Mouse (Mus musculus): ENCODE data around the gene 1700028J19Rik.

The 1700028J19Rik gene

DNA sequence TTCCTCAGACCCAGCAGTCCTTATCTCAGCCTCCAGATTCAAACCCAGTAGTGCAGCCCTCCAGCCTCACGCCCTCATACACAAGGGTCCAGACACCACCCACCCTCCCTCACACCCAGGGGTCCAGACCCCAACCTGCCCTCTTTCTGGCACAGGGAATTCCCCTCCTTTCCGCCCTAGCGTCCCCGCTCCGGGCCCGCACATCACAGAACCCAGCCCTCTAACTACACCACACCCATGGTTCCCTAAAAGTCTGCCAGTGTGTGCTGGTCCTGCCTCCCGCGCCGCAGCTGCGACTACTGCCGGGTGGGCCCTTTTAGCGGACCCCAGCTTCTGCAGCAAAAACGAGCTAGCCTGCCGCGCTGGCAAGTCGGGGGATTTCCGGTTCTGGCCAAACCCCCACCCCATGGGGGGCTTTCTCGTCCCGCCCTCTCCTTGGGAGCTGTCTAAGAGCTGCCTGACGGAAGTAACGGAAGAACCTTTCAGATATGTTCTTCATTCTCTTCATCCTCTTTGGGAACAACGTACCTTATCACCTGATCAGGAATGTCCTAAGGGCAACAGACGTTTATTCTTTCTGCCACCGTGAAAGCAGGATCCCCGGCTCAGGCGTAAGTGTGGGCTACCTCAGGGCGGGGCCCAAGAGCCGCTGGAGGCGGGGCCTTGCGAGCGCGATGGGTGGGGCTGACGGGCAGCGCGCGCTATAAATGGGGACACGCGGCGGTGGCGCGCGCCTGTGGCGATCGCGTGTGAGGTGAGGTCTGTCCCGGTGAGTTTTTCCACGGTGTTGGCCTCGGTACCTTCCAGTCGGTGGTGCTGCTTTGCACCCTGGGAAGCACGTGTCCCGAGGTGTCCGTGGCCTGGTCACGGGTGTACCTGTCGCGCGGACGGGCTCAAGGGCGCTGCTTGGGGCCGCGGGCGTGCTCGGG, at the start of gene 1700028J19Rik, which contains the start of gene 2410002F23Rik:
TSS of gene 1700028J19Rik (minus strand) at position 641 of the 929 bp plus-strand sequence.
TSS of gene 2410002F23Rik (plus strand) at position 668 of the 929 bp plus-strand sequence.
- DNase-seq (ENCODE audit: low spot score) = peak; percentile 91

DNA sequence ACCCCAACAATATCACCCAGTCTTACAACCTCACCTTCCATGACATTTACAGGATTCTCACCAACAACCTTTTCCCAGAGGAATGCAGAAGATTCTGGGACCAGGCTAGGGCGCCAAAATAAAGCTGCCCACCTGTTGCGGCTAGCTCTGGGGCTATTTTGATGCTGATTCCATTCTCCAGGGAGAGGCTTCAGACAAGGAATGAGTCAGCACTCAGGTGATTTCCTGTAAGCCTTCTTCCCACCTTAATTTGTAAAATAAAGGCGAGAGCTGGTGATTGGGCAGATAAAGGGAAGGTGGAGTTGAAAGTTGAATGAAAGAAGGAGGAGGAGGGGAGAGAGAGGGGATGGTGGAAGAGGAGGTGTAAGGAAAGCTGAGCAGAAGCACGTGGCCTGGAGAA, 44.9 kb upstream of the 1700028J19Rik start:
- no peak for DNase-seq (ENCODE audit: low spot score)

DNA sequence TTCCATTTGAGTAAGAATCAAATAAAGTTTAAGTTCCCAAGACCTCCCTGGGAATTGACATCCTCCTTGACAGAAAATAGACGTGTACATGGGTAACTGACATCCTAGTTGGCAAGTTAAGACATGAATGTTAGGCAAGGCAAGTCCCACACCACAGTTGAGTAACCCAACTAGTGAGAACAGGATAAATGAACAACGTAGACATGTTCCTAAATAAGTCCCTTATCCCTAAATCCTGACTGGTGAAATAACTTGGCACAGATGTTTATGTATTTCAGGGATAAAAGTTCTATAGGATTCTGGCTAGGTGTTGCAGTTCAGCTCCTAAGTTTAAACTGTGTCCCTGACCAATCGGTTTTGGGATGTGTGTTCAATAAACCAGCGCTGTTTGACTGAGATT, 44.5 kb upstream of the 1700028J19Rik start:
- DNase-seq (ENCODE audit: low spot score) = no peak

DNA sequence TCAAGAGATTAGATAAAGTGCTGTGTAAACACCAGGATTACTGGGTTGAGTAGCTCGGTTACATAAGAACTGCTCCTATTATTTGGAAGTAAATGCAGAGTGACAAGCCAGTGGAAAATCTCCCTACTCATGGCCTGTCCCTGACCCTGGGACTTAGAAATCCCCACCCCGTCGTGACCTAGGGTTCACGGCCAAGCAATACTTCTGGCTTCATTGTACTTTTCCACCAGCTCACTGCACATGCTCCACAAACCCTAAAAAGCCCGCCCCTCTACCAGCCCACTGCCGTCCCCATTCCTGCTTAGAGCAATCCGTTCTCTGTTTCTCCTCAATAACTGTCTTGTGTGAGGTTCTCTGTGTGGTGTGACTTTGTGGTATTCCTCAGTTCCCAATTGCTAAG, 41.3 kb upstream of the 1700028J19Rik start:
- DNase-seq (ENCODE audit: low spot score) = no peak

DNA sequence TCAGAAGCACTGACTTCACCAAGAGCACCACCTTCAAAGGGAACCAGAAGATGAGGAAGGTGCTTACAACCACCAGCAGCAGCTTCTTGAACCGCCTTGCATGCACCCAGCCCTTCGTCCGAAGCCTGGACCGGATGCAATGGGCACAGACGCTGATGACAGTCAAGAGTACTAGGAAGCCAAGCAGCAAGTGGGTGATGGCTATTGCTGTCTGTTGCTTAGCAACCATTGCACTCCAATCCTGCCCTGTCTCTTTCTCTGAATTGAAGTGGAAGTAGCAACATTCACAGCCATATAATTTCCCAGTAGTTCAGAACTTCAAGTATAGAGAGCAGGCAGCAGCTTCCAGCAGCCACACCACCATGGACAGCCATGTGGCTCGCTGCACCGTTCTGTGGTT, 35.1 kb upstream of the 1700028J19Rik start:
- no peak for DNase-seq (ENCODE audit: low spot score)

DNA sequence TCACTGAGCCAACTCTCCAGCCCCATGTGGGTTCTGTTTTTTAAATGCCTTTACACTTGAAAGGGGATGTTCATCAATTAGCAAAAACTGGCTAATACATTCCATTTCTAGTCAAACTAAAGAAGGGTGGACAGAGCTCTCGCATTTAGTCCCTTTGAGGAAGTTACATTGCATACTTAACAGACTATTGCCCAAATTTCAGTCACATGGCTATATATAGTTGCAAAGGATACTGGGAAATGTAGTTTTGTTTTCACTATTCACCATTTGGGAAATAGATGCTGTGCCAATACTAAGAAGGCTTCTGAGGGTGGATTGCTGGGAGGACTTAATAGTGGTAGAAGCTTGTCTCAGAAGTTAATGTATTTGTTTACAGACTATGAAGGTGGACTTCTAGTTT, 34.5 kb upstream of the 1700028J19Rik start:
- DNase-seq (ENCODE audit: low spot score) = no peak

DNA sequence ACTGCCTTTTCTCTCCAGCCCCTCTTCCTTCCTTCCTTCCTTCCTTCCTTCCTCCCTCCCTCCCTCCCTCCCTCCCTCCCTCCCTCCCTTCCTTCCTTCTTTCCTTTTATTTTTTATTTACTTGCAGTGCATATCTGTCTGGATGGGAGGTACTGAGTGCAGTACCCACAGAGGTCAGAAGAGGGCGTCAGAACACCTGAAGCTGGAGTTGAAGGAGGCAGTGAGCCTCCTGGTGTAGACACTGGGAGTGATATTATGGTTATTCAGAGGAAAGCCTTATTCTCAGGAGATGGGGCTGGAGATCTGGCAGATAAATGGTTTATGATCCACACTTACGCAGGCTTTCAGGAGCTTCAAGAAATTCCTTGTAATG, 30.7 kb upstream of the 1700028J19Rik start:
- DNase-seq (ENCODE audit: low spot score) = no peak

DNA sequence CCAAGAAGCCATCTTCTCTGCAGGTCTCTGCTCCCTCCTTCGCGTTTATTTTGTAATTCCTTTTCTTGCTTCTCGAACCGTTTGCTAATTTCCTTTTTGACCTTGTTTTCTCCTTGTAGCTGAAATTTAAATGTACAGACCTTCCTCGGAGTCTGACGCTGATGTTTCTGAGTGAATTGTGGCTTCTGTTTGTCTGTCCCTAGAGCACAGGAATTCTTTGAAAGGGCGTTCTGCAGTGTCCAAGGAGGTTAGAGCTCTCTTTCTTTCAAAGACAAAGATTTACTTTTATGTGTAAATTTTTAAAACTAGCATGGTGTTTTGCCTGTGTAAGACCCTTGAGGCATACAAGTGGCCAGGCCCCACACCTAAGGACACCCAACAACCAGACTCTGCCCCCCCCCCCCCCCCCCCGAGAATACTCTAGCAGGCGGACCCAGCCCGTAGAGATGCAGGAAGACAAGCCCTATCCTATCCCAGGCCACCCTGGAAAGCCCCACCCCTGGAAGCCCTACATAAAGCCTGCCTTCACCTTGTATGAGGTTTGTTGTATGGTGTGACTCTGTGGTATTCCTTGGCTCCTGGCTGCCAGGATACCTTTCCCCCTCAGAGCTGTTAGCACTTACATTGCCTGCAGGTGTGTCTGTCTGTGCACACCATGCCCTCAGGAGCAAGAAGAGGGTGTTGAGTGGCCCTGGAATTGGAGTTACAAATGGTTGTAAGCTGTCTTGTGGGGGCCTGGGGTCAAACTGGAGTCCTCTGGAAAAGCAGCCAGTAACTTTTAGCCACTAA, 30.2 kb upstream of the 1700028J19Rik start:
- no peak for DNase-seq (ENCODE audit: low spot score)

DNA sequence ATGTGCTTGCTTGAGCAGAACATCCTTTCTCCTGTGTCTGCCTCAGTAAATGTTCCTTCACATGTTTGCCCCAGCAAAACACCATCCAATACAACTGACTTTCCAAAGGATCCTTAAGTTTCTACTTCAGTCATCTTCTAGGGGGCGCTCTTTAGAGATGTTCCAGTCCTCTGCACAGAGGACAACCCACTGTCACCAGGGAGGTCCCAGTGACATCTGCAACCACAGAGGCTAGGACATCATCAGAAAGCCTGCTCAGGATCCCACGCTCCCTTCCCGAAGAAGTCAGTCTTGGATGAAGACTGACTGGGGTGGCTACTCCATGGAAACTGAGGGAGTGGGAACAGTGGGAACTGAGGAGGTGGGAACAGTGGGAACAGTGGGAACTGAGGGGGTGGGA, 29.1 kb upstream of the 1700028J19Rik start:
- no peak for DNase-seq (ENCODE audit: low spot score)

DNA sequence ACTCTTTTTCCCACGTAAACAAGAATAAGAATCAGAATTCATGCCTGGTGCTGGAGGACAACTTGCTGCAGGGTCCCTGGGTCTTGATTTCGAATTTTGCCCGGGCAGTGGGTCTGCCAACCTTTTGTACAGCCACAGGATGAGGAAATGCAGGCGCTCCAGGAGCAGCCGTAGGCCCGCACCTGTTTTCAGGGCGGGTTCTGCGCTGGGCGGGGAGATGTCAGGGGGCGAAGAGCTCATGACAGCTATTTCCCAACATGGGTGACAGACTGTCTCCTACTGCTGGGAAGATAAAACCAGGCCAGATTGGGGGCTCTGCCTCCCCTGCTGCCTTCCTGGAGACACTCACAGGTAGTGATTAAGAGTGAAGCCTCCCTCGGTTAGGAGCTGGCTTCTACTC, 27.6 kb upstream of the 1700028J19Rik start:
- DNase-seq (ENCODE audit: low spot score) = no peak

DNA sequence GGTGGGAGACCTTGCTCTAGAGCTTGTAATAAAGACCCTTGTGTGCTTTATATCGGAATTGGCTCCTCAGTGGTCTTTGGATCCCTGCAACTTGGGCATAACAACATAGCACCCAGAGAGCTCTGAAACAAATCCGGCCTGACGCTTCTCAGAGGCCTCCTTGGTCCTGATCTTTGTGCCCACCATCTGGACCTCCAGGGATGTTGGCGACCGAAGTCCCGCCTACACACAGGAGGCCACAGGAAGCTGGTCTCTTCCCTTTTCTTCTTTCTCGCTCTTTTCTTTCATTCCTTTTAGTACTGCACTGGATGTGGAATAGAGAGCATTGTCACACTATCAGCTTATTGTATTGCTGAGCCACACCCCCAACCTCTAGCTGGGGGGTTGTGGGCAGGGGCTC, 27.0 kb upstream of the 1700028J19Rik start:
- no peak for DNase-seq (ENCODE audit: low spot score)

DNA sequence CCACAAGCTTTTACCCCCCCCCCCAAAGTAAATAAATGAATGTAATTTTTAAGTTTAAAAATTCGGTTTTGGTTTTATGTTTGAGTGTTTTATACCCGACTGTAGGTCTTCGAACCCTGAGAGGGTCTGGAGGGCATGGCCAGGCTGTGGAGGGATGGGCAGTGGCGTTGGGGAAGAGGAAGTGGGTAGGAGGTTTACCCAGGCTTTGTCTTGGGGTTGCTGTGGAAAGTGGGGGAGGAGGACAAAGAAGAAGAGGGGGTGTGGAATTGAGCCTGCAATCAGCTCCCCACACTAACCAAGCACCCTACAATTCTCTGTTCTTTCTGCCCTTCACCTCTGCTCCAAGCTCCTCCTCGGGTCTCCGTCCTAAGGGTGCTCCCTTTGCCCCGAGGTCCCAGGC, 26.1 kb upstream of the 1700028J19Rik start:
- DNase-seq (ENCODE audit: low spot score) = no peak

DNA sequence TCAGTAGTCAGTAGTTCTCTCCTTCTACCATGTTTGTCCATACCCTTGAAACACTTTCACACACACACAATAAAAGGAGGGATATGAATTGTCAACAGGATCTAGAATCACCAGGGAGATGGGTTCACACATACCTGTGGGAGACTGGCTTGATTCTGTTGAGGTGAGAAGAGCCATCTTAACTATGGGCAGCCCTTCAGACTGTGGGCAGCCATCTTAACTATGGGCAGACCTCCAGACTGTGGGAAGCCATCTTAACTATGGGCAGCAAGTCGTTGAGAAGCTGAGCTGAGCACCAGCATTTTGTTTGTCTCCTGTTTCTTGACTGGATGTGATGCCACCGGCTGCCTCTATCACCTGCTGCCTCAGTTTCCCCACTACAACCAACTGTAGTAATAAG, 24.8 kb upstream of the 1700028J19Rik start:
- DNase-seq (ENCODE audit: low spot score) = no peak

DNA sequence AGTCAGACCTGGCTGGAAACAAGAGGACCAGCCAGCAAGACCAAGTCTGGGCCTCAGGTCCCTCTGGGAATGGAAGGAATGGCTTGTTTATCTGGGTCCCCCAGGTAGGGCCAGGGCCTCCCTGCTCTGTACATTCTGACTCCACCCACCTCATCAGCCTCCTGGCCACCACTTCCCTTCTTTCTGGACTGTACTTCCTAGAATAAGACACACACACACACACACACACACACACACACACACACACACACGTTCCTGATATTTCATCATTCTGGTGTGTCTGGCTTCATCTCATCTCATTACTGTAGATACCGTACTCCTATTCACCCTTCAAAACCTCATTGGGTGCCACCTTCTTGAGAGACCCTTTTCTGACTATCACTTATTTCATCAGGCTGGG, 22.9 kb upstream of the 1700028J19Rik start:
- DNase-seq (ENCODE audit: low spot score) = no peak

DNA sequence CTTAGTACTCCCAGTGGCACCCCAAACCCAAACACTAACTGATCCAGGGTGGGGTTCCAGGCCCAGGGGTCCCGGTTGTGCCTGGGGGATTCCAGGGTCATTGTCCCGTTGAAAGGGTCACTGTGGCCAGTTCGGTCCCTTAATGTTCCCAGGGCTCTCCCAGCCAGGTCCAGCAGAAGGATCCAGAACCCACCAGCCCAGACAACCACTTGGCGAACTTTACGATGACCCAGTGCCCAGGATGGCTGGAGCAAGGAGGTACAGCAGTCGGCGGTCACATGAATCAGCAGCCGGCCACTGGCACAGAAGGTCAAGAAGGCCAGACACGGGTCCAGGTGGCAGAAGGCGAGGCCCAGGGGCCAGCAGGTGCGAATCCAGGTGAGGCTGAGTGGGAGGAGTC, 21.6 kb upstream of the 1700028J19Rik start:
- no peak for DNase-seq (ENCODE audit: low spot score)

DNA sequence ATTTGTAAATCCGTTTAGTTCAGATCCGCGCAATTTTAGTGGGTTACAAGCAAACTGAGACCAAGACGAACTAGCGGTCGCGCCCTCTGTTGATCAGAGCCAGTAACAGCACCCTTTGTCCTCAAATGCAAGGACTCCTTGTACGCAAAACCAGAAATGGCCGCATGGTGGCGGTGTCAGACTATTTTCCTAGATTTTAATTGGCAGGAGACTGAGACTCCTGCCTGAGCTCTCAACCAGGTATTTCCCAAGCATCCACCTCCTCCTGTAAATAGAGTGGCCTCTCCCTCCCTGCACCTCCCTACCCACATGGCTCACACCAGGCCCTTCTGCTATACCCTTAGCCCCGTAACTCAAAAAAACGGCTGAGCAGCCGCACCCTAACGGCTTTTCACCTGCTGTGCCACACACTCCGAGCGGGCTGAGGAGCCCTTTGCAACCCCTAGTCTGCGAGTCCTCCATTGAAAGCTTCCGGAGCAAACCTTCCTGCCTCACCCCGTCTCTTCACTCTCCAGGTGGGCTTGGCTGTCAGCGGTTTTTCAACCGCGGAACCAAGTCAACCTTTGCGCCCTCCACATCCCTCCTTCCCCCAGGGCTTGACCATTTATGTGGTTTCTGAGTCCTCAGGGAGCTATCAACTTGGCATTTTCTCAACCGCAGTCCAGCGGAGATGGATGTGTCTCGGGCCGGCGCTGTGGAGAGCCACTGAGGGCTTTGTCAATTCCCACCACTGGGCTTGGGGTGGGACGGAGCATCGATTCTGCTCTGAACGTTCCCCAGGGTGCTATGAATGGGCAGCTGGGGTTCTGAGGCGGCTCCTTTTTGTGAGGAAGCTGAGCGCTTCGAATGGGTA, 16.5 kb upstream of the 1700028J19Rik start:
- DNase-seq (ENCODE audit: low spot score) = peak; percentile 93

DNA sequence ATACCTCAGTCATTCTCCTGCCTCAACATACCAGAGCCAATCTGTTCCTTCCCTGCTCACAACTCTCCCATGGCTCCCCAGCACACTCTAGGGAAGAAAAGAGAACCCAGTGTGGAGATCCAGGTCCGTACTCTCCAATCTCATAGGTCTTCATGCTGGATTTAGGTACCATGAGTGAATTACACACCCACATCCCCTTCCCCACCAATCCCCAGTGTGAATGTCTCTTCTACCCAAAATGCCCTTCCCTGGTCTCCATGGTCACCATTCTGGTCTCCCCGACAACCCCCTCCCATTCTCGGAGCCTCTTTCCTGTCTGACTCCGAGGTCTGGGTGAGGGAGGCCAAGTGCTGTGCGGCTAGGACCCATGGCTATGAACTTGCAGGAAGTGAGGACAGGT, 14.7 kb upstream of the 1700028J19Rik start, which contains the start of gene Gm15517:
TSS of gene Gm15517 (plus strand) at position 301 of the 400 bp plus-strand sequence.
- no peak for DNase-seq (ENCODE audit: low spot score)

DNA sequence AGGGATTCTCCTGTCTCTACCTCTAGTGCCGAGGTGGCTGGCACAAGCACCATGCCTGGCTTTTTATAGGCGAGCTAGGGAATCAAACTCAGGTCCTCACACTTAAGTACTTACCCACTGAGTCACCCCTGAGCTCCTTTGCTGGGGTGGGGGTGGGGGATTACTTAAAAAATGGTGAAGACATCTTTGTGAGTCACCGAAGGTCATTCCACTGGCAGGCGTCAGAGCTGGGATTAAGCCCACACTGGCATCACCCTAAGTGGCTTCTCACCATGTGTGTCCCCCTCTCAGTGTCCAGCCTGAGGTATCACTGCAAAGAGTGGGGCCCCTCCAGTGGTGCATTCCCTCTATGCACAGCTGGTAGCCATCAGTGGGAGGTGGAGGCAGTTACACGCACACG, 13.9 kb upstream of the 1700028J19Rik start:
- DNase-seq (ENCODE audit: low spot score) = no peak

DNA sequence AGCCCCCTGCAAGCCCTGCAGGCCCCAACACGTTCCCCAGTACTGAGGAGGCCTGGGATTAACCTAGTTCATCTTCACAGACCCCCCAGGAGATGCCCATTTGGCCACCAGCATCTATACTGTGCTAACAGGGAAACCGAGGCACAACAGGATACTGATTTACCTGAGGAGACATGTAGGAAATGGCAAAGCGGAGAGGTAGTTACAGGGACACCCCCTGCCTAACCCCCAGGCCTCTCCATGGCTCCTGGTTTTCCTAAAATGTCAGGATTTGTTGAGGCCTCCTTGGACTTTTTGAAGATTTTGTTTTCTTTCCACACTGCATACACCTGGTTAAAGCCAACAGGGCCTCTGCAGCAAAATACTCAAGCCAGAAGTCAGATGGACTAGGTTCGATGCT, 10.8 kb upstream of the 1700028J19Rik start, which contains the start of gene Acp4:
TSS of gene Acp4 (minus strand) at position 101 of the 400 bp plus-strand sequence.
- DNase-seq (ENCODE audit: low spot score) = no peak

DNA sequence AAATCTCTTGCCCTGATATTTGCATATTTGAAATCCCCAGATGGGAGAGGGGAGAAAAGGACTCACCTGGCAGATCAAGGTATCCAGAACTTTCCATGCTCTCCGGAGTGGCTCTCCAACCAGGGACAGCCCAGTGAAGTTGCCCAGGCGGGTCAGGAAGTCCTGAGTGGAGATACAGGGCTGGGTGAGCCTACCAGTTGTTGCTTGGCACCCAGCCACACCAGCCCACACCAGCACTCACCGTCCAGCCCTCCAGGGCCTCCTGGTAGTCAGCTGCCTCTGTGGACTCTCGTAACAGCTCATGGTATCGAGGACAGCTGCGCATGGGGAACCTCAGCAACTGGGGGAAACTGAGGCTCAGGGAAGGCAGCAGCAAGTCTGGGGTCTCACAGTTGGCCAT, 8.4 kb upstream of the 1700028J19Rik start:
- no peak for DNase-seq (ENCODE audit: low spot score)

DNA sequence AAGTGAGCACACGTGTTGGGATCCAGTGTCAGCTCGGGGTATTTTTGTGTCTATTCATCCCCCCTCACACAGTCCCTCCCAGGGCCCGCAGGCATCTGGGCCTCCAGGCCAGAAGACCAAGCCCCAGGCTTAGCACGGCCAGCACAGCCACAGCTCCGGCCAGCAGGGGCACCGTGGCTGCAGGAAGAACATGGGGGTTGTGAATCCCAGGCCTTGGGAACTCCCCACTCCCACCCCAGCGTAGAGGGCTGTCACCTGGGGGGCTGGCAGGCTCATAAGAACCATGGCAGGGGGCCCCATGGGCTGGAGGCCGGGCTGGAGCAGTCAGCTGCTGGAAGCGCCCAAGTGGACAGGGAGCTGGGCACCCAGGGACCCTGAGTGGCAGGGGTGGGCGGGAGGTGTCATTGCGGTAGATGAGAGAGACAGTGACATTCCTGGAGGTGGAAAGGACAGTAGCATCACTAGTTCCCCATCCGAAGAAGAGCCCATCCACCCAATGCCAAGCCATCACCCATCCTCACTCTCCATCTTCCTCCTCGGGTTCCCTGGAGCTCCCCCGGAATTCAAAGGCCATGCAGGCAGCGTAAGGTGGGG, 6.6 kb upstream of the 1700028J19Rik start:
- no peak for DNase-seq (ENCODE audit: low spot score)

Data from urinary bladder, postnatal 14 days (tissue).